Mouse (Mus musculus): ENCODE data around the gene 9930104L06Rik. TPM values are rescaled to one million over a fixed set of nuclear protein-coding genes. Genes with fewer than 3 reads are reported as not detected.
"Not testable (repeated sequence)": the region's sequence is repeated elsewhere in the genome, so short reads cannot be mapped to it uniquely, and the experiment has no call there.

9930104L06Rik gene
- 1 to 10 TPM; 6.2 to 6.5 TPM for total RNA-seq (2021)
- long read RNA-seq, experiment 1, partial matches to known transcripts = 0 of 4 reads
- long read RNA-seq, experiment 1, other reads (novel, unspliced or antisense) = 3 of 4 reads
- long read RNA-seq, experiment 2, partial matches to known transcripts = 0 of 7 reads
- long read RNA-seq, experiment 2, other reads (novel, unspliced or antisense) = 7 of 7 reads

GRCm38 (mm10) chr4:124936613-124937471, at the start of gene 9930104L06Rik:
9930104L06Rik (plus strand) TSS chr4:124937048.
- peak; percentile 96 for DNase-seq (ENCODE audit: low spot score)

- no peak for DNase-seq (ENCODE audit: low spot score)
These were observed 48.1 kb upstream of the 9930104L06Rik start for GRCm38 (mm10) chr4:124888702-124889101.

- DNase-seq (ENCODE audit: low spot score) = no peak
These were observed 46.9 kb upstream of the 9930104L06Rik start for GRCm38 (mm10) chr4:124889935-124890334.

- DNase-seq (ENCODE audit: low spot score) = no peak
These were observed 46.0 kb upstream of the 9930104L06Rik start for GRCm38 (mm10) chr4:124890831-124891230.

- no peak for DNase-seq (ENCODE audit: low spot score)
These were observed 43.1 kb upstream of the 9930104L06Rik start for GRCm38 (mm10) chr4:124893769-124894168.

GRCm38 (mm10) chr4:124894508-124895428, 42.1 kb upstream of the 9930104L06Rik start:
- no peak for DNase-seq (ENCODE audit: low spot score)

- DNase-seq (ENCODE audit: low spot score) = no peak
These were observed 38.4 kb upstream of the 9930104L06Rik start for GRCm38 (mm10) chr4:124898428-124898827.

GRCm38 (mm10) chr4:124899906-124900305, 36.9 kb upstream of the 9930104L06Rik start:
- DNase-seq (ENCODE audit: low spot score) = no peak

GRCm38 (mm10) chr4:124905417-124905816, 31.4 kb upstream of the 9930104L06Rik start:
- DNase-seq (ENCODE audit: low spot score) = no peak

- DNase-seq (ENCODE audit: low spot score) = no peak
These were observed 30.7 kb upstream of the 9930104L06Rik start for GRCm38 (mm10) chr4:124905971-124906822.

- DNase-seq (ENCODE audit: low spot score) = no peak
These were observed 8.7 kb upstream of the 9930104L06Rik start for GRCm38 (mm10) chr4:124928102-124928501.

GRCm38 (mm10) chr4:124939211-124939610, 2.4 kb downstream of the 9930104L06Rik start, which contains the start of gene Cdca8:
Cdca8 (minus strand) TSS chr4:124939311.
- not testable (repeated sequence) for DNase-seq (ENCODE audit: low spot score)

GRCm38 (mm10) chr4:124943022-124943421, 6.2 kb downstream of the 9930104L06Rik start:
- DNase-seq (ENCODE audit: low spot score) = peak; percentile 64

- no peak for DNase-seq (ENCODE audit: low spot score)
These were observed 6.9 kb downstream of the 9930104L06Rik start for GRCm38 (mm10) chr4:124943781-124944180.

- DNase-seq (ENCODE audit: low spot score) = no peak
These were observed 8.1 kb downstream of the 9930104L06Rik start for GRCm38 (mm10) chr4:124944961-124945360.

GRCm38 (mm10) chr4:124949488-124949887, 12.6 kb downstream of the 9930104L06Rik start:
- no peak for DNase-seq (ENCODE audit: low spot score)

GRCm38 (mm10) chr4:124950181-124951035, 13.6 kb downstream of the 9930104L06Rik start:
- DNase-seq (ENCODE audit: low spot score) = no peak

GRCm38 (mm10) chr4:124951036-124951433, 14.2 kb downstream of the 9930104L06Rik start:
- DNase-seq (ENCODE audit: low spot score) = no peak

GRCm38 (mm10) chr4:124953546-124953945, 16.7 kb downstream of the 9930104L06Rik start:
- no peak for DNase-seq (ENCODE audit: low spot score)

- DNase-seq (ENCODE audit: low spot score) = no peak
These were observed 20.4 kb downstream of the 9930104L06Rik start for GRCm38 (mm10) chr4:124957284-124957683.

Data from gastrocnemius, adult 18-20 months (tissue).